Mouse (Mus musculus) macrophage (primary cell): Measurements from ENCODE around the gene Rgs1. TPM values are rescaled to one million over a fixed set of nuclear protein-coding genes. Genes with fewer than 3 reads are reported as not detected.

Experiments
- H3K27ac ChIP-seq: fragments of 350-480 bp; formaldehyde crosslinking; 2 replicates; pipeline ENCODE4 v1.9.0; 2021
- H3K36me3 ChIP-seq: fragments of 350-480 bp; formaldehyde crosslinking; 2 replicates; pipeline ENCODE4 v1.9.0; 2021; ENCODE audit errors: inconsistent target
- H3K4me3 ChIP-seq: fragments of 350-480 bp; formaldehyde crosslinking; 2 replicates; pipeline ENCODE4 v1.9.0; 2021; ENCODE audit errors: inconsistent target
- H3K79me2 ChIP-seq: fragments of 350-480 bp; formaldehyde crosslinking; 2 replicates; pipeline ENCODE4 v1.9.0; 2021; ENCODE audit errors: inconsistent target
- WGBS: methylation state at CpG from one replicate; pipeline ENCODE4 v1.1.7; 2026; ENCODE audit warnings: inconsistent platforms; ENCODE audit not compliant: missing documents; 5-methylcytosine and 5-hydroxymethylcytosine counted together
- polyA plus RNA-seq: library from polyadenylated mRNA; stranded (reverse); fragments of 250-400 nt; gene quantifications from 3 replicates; pipeline ENCODE4 v1.2.4, GENCODE M21; 2018; ENCODE audit warnings: inconsistent platforms
- total RNA-seq, 78 experiments: library from RNA; depleted of rRNA; stranded (reverse); fragments of 250-400 nt; gene quantifications; 1 replicate in 9 of 78; 2 replicates in 24 of 78; 3 replicates in 43 of 78; 4 replicates in 2 of 78; pipeline ENCODE4 v1.2.4; 2018; ENCODE audit warnings: inconsistent platforms in 56 of 78

Gene Rgs1
- total RNA-seq (2018; cell fraction: chromatin; rRNA removed), result 1,000 to 10,000 TPM in 10 of 26 experiments, 100 to 1,000 TPM in 16; 103 to 1,683 (median 774) TPM
- total RNA-seq (2018; cell fraction: cytosol; rRNA removed), result 1,000 to 10,000 TPM in 10 of 26 experiments, 100 to 1,000 TPM in 16; 101 to 2,461 (median 791) TPM
- total RNA-seq (2018; cell fraction: nucleus; rRNA removed), result 1,000 to 10,000 TPM in 14 of 26 experiments, 100 to 1,000 TPM in 12; 145 to 2,115 (median 1,148) TPM
- polyA plus RNA-seq, result 91.7 to 459 TPM (median 223 TPM) in 3 replicates

DNA sequence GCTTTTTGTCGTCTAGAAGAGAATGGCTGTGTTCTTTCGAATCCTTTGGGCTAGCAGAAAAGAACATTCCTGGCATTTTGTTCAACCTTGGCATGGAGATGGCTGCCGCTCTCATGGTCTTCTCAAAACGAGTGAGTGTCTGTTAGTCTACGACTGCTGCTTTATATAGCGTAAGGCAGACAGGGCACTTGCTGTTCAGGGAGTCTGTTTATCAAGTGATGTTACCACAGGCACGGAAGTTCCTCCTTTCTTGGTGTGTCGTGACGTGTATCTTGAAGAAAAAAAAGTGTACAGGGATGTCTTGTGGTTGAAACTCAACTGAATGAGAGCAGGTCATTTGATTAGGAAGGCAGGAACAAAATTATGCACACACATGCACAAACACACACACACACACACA, at the start of gene Rgs1:
Rgs1 (minus strand) TSS at position 320 of the 400 bp plus-strand sequence.
- Histone ChIP-seq H3K4me3 (peak within 1 kb of the TSS; percentile 67), H3K79me2 (peaks cover 46% of the 10 kb centered on the region), H3K27ac (peak within 1 kb of the TSS; percentile 86), H3K36me3 (0 out of 2 replicates have a peak, but pooled peaks cover 6% of the 10 kb centered on the region)
- WGBS, result 3% methylated on average over 9 of the region's 9 CpGs

DNA sequence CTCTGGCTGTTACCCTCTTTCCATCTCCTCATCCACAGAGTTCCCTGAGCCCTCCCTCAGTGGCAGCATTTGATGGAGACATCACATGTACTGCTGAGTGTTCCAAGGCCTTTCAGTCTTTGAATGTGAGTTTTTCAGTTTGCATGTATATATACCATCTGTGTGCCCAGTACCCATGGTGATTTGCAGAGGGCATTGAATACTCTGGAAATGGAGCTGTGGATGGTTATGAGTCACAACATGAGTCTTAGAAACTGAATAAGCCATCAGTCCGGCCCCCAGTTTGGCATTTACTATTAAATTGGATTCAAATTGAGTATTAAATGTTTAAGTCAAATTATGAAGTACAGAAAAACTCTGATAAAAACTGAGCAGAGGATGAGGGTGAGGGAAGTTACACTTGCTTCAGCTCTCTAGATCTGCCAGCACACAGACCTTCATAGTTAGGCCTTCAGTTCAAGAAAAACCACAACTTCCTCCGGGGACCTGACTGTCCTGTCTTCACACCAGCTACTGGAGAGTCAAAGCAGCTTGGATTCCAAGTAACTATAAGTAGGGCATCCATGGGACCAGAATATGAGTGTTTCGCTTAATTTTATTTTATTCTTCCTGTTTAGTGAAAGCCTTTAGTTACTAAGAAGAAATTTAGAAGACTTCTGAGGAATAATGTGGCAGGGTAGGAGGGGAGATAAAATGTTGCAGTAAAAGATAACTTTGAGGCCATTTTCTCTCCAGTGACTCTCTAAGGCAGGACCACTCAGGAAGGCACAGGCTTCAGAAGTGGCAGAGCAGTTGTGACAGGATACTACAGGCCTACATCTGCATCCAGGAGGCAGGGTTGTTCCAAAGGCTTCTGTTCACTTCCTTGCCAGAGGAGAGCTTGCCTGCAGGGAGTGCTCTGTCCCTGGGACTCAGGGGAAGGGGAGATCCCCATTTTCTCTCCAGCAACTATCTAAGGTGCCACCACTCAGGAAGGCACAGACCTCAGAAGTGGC, 34.3 kb upstream of the Rgs1 start:
- no peaks in the 10 kb centered on the region for H3K79me2 ChIP-seq
- no peaks in the 10 kb centered on the region for H3K36me3 ChIP-seq
- peak overlapping the region; percentile 52 for H3K27ac ChIP-seq
- WGBS, result 48% methylated on average over 3 of the region's 3 CpGs
- H3K4me3 ChIP-seq, result no peak overlapping the region

- WGBS, result 88% methylated on average over 4 of the region's 4 CpGs
Measured at GRCm38 (mm10) chr1:144280056-144280455, 31.0 kb upstream of the Rgs1 start.

DNA sequence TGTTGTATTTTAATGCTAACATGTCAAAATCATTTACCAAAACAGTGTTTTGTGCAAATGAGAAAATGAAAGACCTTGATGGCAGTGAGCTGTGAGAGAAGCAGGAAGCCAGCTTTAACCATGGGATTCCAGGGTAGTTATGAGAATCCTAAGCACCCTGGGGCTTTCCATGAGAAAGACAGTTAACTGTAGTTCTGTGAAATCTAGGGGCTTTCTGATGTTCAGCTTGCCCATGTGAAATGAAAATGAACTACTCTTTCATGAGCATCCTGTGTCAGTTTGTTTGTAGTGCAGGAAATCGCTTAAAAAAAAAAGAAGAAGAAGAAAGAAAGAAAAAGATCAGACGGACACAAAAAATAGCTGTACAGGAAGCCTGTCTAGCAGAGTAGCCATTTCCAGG, 23.9 kb upstream of the Rgs1 start:
- no peaks in the 10 kb centered on the region for H3K79me2 ChIP-seq
- H3K4me3 ChIP-seq, result no peak overlapping the region
- 71% methylated on average over 2 of the region's 2 CpGs for WGBS
- no peak overlapping the region for H3K27ac ChIP-seq
- H3K36me3 ChIP-seq, result no peaks in the 10 kb centered on the region

More at GRCm38 (mm10) chr1:144280056-144280455, 31.0 kb upstream of the Rgs1 start:
- H3K4me3 ChIP-seq, result no peak overlapping the region
- H3K27ac ChIP-seq, result no peak overlapping the region
- no peaks in the 10 kb centered on the region for H3K36me3 ChIP-seq
- no peaks in the 10 kb centered on the region for H3K79me2 ChIP-seq

DNA sequence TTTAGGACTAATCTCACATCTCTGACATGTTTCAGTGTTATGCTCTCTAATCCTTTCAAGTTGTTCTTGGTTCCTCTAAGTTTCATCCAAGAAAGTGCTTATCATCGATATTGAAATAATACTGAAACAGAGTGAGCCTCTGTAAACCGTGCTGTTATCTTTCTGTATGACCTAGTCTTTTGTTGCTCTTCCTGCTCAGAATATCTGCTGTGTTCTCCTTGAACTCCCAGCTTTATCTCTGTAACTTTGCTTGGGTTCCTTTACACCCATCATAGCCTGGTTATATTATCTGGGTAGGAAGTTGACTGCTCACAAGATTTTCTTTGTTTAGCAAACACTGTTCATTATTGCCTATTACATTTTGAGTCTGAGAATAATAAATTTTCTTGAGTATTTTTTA, 20.1 kb upstream of the Rgs1 start:
- no peaks in the 10 kb centered on the region for H3K36me3 ChIP-seq

GRCm38 (mm10) chr1:144267471-144268470, 18.7 kb upstream of the Rgs1 start:
- Histone ChIP-seq H3K36me3 (no peaks in the 10 kb centered on the region), H3K4me3 (no peak overlapping the region), H3K27ac (peak overlapping the region; percentile 62), H3K79me2 (no peaks in the 10 kb centered on the region)
- WGBS, result 57% methylated on average over 3 of the region's 3 CpGs

More for the DNA sequence above, 20.1 kb upstream of the Rgs1 start:
- Histone ChIP-seq H3K79me2 (no peaks in the 10 kb centered on the region), H3K27ac (peak overlapping the region; percentile 62; the same call in 1 of the 2 replicates), H3K4me3 (no peak overlapping the region)
- WGBS, result 97% methylated on average over 2 of the region's 2 CpGs

GRCm38 (mm10) chr1:144264000-144264399, 15.0 kb upstream of the Rgs1 start:
- Histone ChIP-seq H3K27ac (no peak overlapping the region), H3K79me2 (no peaks in the 10 kb centered on the region), H3K4me3 (no peak overlapping the region), H3K36me3 (no peaks in the 10 kb centered on the region)
- WGBS, result 98% methylated on average over 3 of the region's 3 CpGs

DNA sequence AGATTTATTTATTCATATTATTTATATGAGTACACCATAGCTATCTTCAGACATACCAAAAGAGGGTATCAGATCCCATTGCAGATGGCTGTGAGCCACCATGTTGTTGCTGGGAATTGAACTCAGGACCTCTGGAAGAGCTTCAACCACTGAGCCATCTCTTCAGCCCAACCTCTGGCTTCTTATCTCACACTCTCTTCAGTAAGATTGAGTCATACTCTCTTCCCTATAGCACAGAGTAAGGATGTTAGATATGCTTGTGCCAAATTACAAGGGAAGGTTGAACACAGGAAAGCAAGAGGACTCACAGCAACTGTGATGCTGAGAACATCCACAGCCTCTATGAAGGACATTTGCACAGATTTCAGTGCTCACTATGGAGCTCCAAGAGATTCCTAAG, 13.0 kb upstream of the Rgs1 start:
- no peaks in the 10 kb centered on the region for H3K36me3 ChIP-seq
- no peak overlapping the region for H3K27ac ChIP-seq
- H3K4me3 ChIP-seq, result no peak overlapping the region
- H3K79me2 ChIP-seq, result no peaks in the 10 kb centered on the region

- H3K36me3 ChIP-seq, result no peaks in the 10 kb centered on the region
- no peak overlapping the region for H3K27ac ChIP-seq
- 38% methylated on average over 3 of the region's 3 CpGs for WGBS
- H3K79me2 ChIP-seq, result no peaks in the 10 kb centered on the region
- no peak overlapping the region for H3K4me3 ChIP-seq
Measured at GRCm38 (mm10) chr1:144258779-144259178, 9.7 kb upstream of the Rgs1 start.

- Histone ChIP-seq H3K79me2 (no peaks in the 10 kb centered on the region), H3K27ac (no peak overlapping the region), H3K36me3 (no peaks in the 10 kb centered on the region), H3K4me3 (no peak overlapping the region)
- 61% methylated on average over 2 of the region's 2 CpGs for WGBS
Measured at GRCm38 (mm10) chr1:144256556-144257331, 7.7 kb upstream of the Rgs1 start.

DNA sequence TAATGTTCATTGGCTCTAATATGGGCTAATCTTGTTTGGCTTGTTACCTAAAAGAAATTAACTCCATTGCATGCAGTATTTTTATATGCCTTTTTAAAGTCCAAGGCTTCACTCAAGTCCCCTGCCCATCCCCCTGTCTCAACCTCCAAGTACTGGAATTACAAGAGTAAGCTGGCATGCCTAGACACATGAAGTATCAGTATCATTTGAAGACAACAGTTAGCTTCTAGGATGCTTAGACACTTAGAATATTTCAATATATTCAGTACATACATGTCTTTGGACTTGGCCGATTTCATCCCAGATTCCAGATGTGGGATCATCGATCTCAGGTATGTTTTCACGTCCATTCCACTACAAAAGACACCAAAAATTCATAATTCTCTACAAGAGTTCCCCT, 836 bp downstream of the Rgs1 start:
- 61% methylated on average over 3 of the region's 3 CpGs for WGBS
- Histone ChIP-seq H3K4me3 (peak overlapping the region; percentile 67), H3K36me3 (0 out of 2 replicates have a peak, but pooled peaks cover 6% of the 10 kb centered on the region), H3K79me2 (peaks cover 46% of the 10 kb centered on the region), H3K27ac (peak overlapping the region; percentile 86)

GRCm38 (mm10) chr1:144247382-144247781, 1.7 kb downstream of the Rgs1 start:
- WGBS, result 40% methylated on average over 1 of the region's 1 CpGs
- Histone ChIP-seq H3K79me2 (peaks cover 46% of the 10 kb centered on the region), H3K4me3 (peak overlapping the region; percentile 67), H3K27ac (peak overlapping the region; percentile 86), H3K36me3 (0 out of 2 replicates have a peak, but pooled peaks cover 6% of the 10 kb centered on the region)

GRCm38 (mm10) chr1:144243511-144243910, 5.5 kb downstream of the Rgs1 start:
- Histone ChIP-seq H3K27ac (peak overlapping the region; percentile 33), H3K36me3 (0 out of 2 replicates have a peak, but pooled peaks cover 6% of the 10 kb centered on the region), H3K4me3 (no peak overlapping the region), H3K79me2 (peaks cover 42% of the 10 kb centered on the region)
- WGBS, result 15% methylated on average over 1 of the region's 1 CpGs
